Mouse (Mus musculus) embryonic stem cell, embryonic (primary cell): ENCODE results near the gene Krtap8-1.

Experiments used
- CTCF ChIA-PET, 4 experiments: fragments of 300-600 bp in 2 of 4; fragments of 350-600 bp in 2 of 4; sonication (Branson Sonifier 250); formaldehyde crosslinking; loops; one replicate each; lab custom pipeline; 2022; ENCODE audit warnings: inconsistent platforms in 2 of 4; lab: Charles Lee
- POLR2A ChIA-PET, 4 experiments: fragments of 300-600 bp in 2 of 4; fragments of 350-600 bp in 2 of 4; sonication (Branson Sonifier 250); formaldehyde crosslinking; loops; one replicate each; lab custom pipeline; 2022; ENCODE audit warnings: antibody characterized with exemption in 4 of 4, inconsistent platforms in 1 of 4; lab: Charles Lee

Gene Krtap8-1

DNA sequence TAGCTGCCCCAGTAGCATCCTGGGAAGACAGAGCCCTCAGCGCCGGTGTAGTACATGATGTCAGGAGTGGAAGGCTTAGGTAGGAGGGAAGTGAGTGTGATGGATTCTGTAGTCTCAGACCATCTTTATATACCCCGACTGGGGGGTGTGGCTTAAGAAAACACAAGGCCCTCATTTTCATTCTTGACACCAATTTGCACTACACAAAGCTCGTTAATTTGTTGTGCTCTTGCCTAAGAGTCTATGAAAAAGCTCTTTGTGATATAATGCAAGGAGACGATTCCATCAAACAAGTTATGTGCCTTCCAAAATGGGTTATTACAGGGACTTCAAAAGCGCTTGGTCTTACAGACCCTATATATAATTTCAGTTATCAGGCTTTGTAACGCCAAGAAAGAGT, at the start of gene Krtap8-1:
Krtap8-1 (minus strand) TSS at position 101 of the 400 bp plus-strand sequence.
- ChIA-PET CTCF (no interaction called here), POLR2A (no interaction called here)

DNA sequence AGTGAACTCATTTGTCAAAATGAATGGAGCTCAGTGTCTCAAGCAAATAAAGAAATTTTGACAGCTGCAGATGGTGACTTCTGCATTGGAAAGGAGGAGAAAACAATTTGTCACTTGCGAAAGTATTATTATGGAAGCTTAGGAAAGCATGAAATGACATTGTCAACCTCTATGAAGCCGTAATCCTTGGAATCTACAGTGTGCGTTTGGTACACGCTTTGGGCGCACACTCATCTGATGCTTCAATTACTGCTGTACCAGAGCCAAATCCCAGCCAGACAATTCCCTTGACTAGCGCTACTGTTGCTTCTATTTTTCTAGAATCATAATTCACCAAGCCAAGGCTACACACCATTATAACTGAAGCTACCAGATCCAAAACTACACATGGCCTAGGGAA, 49.6 kb upstream of the Krtap8-1 start:
- POLR2A ChIA-PET = no interaction called here

DNA sequence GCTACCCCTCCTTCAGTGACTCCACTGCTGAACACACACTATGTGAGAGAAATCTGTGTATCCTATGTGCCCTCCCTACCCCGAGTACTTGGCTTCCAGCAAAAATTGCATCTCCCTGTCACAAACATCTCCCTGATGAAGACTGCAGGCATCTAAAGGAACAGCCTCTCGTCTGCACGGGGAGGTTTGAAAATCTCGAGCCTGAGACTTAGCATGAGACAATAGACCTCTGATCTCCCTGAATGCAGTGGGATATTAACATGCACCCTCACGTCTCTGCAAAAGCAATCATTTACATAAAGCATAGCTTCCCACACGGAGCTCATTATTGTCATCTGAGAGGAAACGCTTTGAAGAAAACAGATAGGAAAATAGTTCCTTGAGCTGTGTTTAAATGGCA, 42.8 kb upstream of the Krtap8-1 start:
- ChIA-PET CTCF (no interaction called here), POLR2A (no interaction called here)

More for the DNA sequence above, 49.6 kb upstream of the Krtap8-1 start:
- CTCF ChIA-PET = interaction anchor here in 1 of 4 experiments (0.6 kb wide), 1 partner anchor 1869 kb away, joined by 4 read pairs; no protein-coding TSS in a partner anchor

DNA sequence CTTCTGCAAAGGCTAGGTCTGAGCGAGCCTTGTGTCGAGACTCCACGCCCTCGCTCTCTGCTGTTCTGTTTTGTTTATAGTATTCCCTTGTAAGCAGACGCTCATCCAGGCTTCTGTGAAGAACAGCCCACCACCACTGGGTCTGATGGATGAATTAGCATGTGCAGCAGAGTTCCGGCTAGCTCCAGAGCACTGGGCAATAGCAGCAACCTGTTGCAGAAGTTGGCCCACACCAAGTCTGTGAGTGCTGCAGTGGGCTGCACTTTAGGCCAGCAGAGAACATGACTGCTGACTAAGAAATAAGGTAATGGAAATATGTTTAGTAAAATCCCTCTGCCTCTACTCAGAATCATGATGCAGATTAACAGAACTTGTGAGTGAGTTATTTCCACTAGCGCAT, 42.1 kb upstream of the Krtap8-1 start:
- CTCF ChIA-PET = no interaction called here
- POLR2A ChIA-PET = no interaction called here

DNA sequence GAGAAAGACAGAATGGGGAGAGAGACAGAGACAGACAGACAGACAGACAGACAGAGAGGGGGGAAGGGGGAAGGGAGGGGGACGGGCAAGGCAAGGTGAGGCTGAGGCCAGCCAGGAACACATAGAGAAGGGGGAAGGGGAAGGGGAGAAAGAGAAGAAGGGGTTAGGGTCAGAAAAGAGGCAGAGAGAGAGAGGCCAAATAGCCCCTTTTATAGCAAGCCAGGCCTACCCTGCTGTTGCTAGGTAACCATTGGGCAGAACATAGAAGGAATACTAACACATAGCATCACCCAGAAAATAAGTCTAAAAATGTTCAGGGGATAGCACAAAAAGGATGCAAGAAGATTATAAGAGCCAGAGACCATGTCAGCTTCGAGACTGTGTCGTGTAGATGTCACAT, 40.6 kb upstream of the Krtap8-1 start:
- ChIA-PET POLR2A (no interaction called here), CTCF (no interaction called here)

DNA sequence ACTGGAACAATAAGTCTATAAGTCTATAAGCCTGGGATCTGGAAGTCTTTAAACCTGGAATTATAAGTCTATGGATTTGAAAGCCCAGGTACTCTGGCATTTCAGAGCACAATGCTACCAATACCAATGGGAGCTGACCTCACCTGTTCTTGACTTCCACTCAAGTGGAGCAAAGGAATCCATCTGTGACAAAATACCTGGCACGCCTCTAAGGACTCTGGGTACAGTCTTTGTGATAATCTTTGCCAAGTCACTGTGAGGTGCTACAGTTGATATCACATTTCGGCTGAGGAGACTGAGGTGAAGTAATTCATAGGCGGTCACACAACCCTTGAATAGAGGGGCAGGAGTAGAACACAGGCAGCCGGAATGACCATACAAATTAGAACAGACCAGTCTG, 33.2 kb upstream of the Krtap8-1 start:
- ChIA-PET POLR2A (no interaction called here), CTCF (no interaction called here)

DNA sequence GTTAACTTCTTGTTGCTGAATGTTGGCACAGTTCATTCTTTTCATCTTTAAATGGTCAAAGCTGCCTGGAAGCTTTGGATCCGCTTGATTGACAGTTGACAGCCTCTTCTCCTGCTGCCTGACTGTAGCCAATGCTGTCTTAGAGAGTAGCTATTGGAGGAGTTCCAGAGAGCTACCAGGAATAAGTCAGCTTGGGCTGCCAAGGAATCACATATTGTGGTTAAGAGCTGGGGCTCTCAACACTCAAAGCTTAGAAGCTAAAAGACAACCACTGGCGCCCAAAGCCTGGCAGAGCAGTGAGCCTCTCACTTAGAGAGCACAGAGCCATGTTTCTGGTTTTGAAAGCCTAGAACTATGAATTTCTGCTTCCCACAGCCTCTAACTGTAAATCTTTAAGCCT, 32.8 kb upstream of the Krtap8-1 start:
- POLR2A ChIA-PET = no interaction called here
- CTCF ChIA-PET = no interaction called here

DNA sequence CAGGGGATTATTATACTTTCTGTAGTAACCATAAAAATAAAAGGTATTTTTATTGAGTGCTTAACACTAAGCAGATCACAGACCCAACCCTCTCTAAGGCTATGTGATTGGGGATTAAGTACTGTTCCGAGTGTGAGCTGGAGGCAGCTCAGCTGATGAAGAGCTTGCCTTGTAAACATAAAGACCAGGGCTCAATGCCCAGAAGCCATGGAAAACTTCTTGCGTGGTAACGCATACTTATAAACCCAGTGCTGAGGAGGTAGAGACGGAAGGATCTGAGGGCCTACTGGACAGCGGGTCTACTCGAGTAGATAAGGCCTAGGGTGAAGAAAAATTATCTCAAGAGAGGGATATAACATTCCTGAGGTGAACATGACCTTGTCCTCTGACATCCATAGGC, 32.3 kb upstream of the Krtap8-1 start:
- POLR2A ChIA-PET = no interaction called here

DNA sequence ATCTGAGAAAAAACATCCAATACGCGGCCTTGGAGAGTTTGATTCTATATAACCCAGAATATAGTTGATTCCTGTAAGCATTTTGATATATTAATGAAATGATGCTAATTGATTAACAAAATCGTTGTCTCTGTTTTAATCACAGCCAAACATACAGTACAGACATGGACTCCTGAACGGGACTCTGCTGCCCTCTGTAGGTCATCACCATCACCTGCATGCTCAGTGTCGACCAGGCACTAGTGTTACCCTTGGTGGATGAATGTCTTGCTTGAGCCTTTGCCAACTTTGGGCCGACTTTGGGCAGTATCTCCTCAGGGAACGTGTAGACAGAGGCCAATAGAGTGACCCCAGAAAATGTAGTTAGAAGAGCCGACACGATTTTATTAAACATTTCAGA, 29.9 kb upstream of the Krtap8-1 start:
- POLR2A ChIA-PET = no interaction called here

More for the DNA sequence above, 32.3 kb upstream of the Krtap8-1 start:
- CTCF ChIA-PET = no interaction called here

DNA sequence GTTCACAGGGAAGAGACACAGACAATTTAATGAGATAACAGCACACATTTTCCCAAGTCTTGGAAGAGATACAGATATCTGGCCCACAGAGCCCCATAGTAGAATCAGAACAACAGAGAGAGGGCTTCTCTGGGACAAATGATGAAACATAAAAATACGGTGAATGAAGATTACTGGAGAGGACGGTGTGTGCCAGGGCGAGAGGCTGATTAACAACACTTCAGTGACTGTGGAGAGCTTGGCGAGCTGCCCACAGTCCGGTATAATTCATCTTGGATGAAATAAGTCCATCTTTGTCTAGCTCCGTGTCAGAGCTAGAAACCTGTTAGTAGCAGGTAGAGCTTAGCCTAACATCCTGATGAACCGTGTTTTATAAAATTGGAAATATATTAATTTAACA, 25.7 kb upstream of the Krtap8-1 start:
- ChIA-PET CTCF (interaction anchor here in 1 of 4 experiments (1.1 kb wide), 1 partner anchor 10 kb away, joined by 5 read pairs; no protein-coding TSS in a partner anchor), POLR2A (no interaction called here)

More for the DNA sequence above, 29.9 kb upstream of the Krtap8-1 start:
- CTCF ChIA-PET = interaction anchor here in 1 of 4 experiments (0.6 kb wide), 3 partner anchors 18 to 329 kb away, joined by 3 to 6 read pairs (median 3); no protein-coding TSS in a partner anchor

DNA sequence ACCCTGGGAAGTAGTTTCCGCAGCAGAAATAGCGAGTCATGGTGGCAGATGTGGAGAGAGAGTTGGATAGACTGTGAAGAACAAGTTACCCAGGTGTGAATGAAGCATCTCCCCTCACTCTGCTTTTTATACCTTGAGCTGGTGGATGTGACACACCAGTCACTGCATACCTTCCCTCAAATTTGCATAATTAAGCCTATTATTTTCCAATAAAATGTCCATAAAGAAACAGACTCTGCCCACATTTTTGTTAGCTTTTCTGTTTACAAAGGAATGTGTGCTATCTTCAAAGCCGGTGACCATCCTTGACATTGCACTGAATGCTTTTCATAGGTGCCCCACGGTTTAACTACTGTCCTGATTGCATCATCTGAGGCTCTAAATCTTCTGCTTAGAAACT, 20.5 kb upstream of the Krtap8-1 start, which contains the start of gene Krtap7-1:
Krtap7-1 (minus strand) TSS at position 101 of the 400 bp plus-strand sequence.
- POLR2A ChIA-PET = interaction anchor here in 1 of 4 experiments (0.7 kb wide), 1 partner anchor 872 kb away, joined by 3 read pairs; no protein-coding TSS in a partner anchor
- CTCF ChIA-PET = no interaction called here

DNA sequence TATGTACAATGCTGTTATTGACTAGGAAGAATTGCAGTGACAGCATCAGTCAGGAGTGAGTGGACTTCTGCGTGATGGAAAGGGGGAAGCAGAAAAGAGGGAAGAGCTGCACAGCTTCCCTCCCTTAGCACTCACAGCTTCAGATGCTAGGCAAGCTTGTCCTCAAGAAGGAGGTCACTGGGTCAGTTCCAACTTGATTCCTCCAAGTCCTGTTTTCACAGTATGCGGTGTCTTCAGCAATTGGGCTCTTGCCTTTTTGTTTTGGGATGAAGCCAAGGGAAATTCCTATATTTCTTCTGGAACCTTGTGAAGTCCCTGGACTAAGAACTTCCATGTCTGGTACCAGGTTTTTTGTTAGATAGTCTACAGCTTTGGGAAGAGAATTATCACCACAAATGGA, 15.8 kb upstream of the Krtap8-1 start:
- ChIA-PET POLR2A (no interaction called here), CTCF (no interaction called here)

DNA sequence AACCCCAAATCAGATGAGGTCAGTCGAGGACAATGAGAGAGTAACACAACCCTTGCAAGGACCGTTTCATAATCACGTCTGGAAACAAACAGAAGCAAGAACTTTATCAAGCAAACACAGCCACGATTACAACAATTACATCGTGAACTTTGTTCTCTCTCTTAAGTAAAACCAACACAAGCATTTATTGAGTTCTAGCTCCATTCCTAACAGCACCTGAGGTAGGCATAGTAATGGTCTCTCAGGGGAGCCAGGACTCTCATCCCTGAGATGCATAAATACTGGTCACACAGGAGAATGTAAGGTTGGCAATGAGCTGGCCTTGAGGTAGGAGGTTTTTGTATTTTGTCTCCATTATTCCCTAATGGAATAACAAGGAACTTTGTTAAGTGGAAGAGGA, 14.1 kb upstream of the Krtap8-1 start:
- POLR2A ChIA-PET = no interaction called here
- CTCF ChIA-PET = no interaction called here

DNA sequence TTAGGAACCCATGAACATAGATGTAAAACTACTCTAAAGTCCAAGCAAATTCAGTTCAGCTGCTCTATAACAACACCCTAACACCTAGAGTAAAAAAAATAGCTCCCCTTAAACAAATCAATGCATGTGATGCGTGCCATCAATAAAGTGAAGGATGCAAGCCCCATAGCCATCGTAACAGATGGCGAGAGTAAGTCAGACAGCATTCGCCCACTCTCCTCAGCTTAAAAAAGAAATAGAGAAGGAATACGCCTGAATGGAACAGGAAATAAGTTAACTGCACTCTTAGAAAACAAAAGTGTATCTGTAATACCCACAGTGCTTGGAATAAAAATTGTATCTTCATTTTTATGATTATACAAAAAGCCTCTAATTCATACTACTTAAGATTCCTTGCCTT, 9.2 kb upstream of the Krtap8-1 start:
- POLR2A ChIA-PET = no interaction called here
- CTCF ChIA-PET = no interaction called here

DNA sequence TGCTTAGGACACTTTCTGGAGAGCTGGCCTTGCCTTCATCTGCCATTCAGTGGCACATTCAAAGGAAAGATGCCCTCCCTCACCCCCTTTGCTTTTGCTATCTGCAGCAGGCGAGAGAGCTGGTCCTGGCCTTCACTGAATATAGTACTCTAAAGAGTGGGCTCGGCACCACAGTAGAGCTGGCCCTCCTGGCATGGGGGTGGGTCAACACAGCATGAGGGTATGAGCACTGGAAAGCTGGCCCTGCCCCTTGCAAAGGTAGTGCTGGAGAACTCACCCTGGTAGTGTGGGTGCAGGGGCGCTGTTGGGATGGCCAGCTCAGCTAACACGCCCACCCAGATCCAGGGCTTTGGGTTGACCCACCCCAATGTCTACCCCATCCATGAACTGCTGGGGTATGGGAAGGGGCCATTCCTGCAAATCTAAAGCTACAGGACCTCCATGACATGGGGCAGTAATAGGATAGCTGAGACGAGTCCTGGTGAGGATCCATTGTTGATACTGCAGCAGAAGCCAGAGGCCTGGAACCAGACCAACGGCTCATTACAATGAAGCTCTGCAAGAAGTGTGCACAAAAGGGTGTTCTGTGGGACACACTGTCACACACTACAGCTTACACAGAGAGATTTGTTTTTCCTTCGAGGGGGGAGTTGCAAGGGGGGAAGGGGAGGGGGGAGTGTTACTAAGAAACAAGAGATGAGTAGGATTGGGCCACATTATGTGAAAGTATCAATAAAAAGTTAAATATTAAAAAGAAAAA, 7.8 kb upstream of the Krtap8-1 start:
- ChIA-PET CTCF (interaction anchor here in 1 of 4 experiments (0.6 kb wide), 1 partner anchor 717 kb away, joined by 3 read pairs; no protein-coding TSS in a partner anchor), POLR2A (no interaction called here)

DNA sequence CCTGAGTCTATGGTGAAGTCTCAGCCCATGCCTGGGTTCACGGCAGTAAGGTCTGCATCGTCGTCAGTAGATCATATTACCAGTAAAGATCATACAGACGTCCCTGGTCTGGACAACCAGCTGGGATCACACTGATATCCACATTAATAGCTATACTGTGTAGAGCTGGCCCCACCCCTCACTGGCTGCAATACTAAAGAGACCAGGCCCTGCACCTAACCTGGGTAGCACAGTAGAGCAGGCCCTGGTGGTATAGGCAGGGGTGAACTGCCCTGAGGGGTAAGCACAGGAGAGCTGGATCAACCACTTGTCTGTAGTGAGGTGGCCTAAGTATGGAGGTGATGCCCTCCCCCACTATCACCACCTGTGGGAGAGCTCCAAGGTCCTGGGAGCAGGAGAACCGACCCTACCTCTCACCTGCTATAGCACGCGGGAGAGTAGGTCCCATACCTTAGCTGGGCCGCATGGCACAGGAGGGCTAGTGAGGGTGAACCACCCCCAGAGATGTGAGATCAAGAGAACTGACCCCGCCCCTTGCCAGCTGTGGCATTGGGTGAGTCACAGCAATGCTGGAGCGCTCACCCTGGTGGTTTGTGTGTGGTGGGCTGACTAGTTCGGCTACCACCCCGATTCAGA, 10.0 kb downstream of the Krtap8-1 start:
- ChIA-PET POLR2A (no interaction called here), CTCF (interaction anchor here in 1 of 4 experiments (0.8 kb wide), 1 partner anchor 41 kb away, joined by 4 read pairs; no protein-coding TSS in a partner anchor)

DNA sequence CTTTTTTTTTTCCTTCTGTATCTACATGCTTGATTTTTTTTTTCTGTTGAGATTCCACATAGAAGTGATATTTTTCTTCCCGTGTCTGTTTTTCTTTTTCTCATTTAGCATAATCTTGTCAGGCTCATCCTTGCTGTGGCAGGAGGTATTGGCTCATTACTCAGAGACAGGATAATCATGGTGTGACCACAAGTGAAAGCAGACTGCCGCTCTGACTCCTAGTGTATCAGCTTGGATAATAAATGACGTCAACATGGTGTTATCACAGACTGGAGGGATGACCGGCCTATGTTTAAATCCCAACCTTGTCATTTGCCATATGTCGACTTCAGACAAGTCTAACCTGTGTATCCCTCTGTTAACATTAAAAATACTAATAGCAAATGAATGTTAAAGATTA, 26.6 kb downstream of the Krtap8-1 start:
- ChIA-PET POLR2A (no interaction called here), CTCF (no interaction called here)
